Mouse (Mus musculus) c-Kit-positive CD71-positive TER-119-positive erythroid progenitor cells, embryonic 14.5 days (primary cell): ENCODE results near the gene Nav2.

Source experiments
- DNase-seq: peaks from one replicate; pipeline ENCODE4 v3.0.0-alpha.2; 2013; ENCODE audit warnings: low spot score

Nav2 gene

GRCm38 (mm10) chr7:49399314-49399713 lies 490.8 kb downstream of the Nav2 start:
- peak; percentile 49 for DNase-seq

DNA sequence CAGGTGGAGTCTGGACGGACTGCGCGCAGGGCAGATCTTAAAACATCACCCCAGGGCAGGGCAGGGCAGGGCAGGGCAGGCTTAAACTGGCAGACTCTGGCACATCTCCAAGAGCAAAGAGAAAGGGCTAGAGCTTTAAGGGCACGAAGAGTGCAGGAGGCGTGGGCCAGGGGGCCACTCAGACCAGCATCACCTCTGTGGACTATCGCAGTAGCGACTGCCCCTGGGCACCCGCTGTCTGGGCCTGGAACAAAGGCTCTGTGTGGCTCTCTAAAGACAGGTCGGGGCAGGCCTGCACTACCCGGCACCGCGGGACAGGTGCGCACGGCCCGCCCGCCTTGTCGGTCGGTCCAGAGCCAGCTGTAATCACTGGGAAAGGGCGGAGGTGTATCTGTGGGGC lies 491.9 kb downstream of the Nav2 start:
- no peak for DNase-seq

DNA sequence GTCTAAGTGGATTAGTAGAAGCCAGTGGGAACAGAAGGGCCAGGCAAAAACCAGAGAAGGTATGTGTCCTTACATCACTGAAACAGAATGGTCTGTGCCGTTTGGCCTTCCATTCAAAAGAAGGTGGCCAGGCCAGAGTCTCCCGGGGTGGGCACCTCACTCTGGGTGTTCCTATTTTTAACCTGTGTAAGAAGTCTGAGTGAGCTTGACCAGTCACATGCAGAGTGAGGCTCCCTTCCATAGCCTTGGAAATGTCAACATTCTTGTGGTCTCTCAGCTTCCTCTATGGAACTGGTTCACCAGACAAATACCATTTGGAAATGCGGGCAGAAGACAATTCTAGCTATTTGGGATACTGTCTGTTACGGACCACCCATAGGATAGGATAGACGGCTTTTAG lies 494.0 kb downstream of the Nav2 start:
- DNase-seq: no peak

DNA sequence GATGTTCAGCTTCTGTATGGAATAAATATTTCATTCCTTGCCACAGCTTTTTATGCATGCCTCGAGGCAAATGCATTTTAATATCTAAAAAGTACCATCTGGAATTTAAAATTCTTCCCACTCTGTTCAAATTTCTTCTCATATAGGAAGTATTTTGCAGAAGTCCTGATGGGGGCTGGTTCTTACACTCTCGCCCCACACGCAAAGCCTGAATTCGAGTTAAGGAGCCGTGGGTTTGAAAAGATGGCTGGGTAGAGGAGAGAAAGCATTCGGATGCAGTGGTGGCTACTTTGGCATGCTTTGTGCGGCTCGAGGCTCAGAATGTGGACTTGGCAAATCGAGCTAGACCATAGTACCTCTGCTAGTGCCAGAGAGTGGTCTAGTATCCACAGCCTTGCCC lies 499.2 kb downstream of the Nav2 start:
- no peak for DNase-seq

DNA sequence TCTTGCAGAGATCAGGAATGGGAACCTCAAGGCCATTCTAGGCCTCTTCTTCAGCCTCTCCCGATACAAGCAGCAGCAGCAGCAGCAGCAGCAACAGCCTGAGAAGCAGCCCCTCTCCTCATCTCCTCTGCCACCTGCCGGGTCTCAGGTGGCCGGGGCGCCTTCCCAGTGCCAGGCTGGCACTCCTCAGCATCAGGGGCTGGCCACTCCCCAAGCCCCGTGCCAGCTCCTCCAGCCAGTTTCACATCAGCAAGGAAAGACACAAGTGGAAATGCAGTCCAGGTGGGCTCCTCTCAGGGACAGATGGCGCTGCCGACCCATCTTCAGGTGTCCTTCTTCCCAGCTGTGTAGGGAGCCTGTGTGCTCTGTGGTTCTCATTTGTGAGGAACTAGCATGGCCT lies 500.1 kb downstream of the Nav2 start:
- no peak for DNase-seq

- DNase-seq: no peak
Measured at GRCm38 (mm10) chr7:49409265-49409664, 500.7 kb downstream of the Nav2 start.

DNA sequence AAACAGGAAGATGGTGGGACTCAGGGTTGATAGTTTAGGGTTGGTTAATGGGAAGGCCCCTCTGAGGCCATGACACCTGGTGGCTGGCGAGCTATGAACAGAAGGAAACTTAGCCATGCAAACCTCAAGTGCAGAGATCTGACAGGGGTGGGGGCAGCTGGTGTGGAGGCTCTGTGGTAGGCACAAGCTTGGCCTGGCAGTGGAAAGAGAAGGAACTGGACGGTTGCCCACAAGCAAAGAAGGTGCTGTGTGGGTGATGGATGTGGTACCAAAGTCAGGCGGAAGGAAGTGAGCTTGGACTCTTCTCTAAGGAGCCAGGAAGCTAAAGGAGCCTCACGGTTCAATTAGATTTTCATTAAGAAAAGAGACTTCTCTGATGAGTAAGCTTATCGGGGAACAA lies 501.7 kb downstream of the Nav2 start:
- no peak for DNase-seq

DNA sequence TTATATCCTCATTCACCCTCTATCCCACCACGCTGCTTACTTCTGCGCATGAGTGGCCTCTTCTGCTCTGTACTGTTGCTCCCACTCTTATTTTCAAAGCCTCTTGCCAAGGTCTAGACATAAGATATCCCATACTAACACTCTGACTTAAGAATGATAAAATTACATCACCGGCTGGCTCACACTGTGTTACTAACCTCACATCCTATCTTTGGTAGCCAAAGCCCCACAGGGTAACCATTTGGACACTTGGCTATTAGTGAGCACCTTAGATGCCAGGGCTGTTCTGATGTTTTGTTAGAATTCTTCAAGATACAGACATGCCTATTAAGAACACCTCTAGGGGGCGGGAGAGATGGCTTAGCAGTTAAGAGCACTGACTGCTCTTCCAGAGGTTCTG lies 502.4 kb downstream of the Nav2 start:
- DNase-seq: no peak

DNA sequence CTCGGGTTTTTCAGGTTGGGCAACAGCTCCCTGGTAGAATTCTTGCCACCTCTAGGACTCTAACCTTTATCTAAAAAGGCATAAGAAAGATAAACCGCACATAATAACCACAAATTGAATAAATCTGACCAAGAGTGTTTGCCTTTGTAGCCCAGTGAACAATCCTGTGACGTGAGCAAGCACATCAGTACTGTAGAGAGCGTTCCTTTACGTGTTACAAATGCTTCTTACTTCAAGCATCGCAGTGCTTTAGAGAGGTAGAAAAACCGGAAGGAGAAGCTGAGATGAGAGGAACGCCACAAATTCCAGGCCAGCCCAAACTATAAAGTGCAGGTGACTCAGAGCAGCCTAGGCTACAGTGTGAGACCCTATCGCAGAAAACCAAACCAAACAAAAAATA lies 503.3 kb downstream of the Nav2 start:
- DNase-seq: no peak

DNA sequence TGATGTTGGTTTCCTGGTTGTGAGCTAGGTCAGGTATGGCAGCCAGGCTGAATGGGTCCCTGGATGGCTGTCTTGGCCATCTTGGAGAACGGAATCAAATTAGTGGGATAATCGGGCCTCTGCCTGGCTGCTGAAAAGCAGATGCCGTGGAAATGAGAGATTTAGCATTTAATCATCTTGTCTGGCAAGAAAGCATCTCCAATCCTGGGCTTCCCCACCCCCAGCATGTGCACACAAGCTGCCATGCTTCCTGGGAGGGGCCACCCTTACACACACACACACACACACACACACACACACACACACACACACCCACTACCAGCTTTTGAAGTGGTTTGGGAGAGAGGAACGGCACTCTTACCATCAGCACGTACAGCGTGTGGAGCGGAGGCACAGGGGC lies 506.6 kb downstream of the Nav2 start:
- DNase-seq: no peak

GRCm38 (mm10) chr7:49415716-49416115 lies 507.2 kb downstream of the Nav2 start:
- no peak for DNase-seq

- no peak for DNase-seq
Measured at GRCm38 (mm10) chr7:49418841-49419240, 510.3 kb downstream of the Nav2 start.

DNA sequence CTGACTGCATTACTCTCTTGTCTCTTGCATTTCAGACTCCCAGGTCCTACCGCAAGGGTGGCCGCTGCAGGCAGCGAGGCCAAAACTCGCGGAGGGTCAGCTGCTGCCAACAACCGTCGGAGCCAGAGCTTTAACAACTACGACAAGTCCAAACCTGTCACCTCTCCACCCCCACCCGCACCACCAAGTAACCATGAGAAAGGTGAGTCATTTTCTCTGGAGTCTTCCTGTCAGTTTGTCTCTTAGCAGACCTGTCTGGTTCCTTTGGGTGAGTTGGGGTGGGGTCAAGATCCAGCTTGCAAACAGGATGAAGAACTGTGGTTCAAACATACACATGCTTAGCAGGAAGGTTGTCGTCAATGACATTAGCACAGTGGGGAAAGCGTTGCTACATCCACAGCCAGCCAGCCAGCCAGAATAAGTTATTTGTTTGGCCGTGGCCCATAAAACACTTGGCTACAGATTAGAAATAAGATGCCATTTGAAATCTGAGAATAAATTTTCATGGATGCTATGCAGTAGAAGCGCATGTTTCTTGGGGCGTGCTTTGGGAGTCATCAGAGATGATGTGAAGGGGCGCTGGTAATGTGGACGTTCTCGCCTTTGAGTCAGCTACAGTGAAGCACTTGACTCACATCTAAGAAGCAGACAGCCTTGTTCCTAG lies 511.8 kb downstream of the Nav2 start:
- DNase-seq: no peak

DNA sequence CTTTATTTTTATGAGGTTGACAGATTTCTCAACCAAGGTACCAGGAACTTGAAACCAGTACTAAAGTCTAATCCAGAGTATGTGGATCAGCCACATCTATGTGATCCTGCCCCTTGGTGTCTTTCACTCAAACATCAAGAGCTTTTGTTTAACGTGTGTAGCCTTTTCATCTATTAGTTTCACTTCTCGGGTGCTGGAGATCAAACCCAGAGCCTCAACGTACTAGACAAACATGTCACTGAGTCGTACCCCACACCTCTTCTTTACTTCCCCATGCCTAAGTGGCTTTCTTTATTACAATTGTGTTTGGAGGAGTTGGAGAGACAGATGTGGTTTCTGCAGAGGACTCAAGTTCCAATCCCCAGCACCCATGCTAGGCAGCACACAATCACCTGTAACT lies 512.7 kb downstream of the Nav2 start:
- DNase-seq: no peak

- DNase-seq: no peak
Measured at GRCm38 (mm10) chr7:49423943-49424342, 515.4 kb downstream of the Nav2 start.

DNA sequence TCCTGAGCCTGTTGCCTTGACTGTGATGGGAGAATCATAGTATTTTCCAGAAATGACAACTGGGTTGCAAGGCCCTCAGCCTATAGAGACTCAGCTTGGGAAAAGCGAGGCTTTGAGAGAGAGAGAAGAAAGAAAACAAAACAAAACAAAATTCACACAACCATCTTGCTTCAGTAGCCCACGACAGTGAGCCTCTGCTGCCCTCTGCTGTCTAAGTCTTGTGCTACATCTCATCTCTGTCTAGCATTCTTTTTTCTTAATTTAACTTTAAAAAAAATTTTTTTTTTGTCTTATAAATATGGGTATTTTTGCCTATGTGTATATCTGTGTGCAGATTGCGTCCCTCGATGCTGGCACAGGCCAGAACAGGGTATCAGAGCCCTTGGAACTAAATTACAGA lies 517.5 kb downstream of the Nav2 start:
- peak; percentile 15 for DNase-seq

DNA sequence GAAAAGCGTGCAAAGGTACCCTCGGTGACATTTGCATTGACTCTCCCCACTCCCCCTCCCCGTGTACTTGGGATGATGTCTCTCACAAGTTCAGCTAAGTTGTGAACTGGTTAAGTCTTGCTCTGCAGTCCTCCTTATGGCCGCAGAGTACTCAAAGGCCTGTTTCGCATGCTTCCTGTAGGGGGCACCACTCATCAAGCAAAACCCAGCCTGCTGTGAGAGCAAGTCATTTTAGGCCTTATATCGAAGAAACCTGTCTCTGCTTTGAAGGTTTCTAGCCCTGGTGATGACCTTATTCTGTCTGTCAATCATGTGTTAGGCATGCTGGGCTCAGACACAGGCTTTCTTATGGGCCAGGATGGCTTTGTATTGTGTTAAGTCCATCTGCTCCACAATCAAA lies 519.3 kb downstream of the Nav2 start:
- DNase-seq: no peak

- no peak for DNase-seq
Measured at GRCm38 (mm10) chr7:49428947-49429346, 520.4 kb downstream of the Nav2 start.

GRCm38 (mm10) chr7:49430808-49431207 lies 522.3 kb downstream of the Nav2 start:
- no peak for DNase-seq

- no peak for DNase-seq
Measured at GRCm38 (mm10) chr7:49433945-49434344, 525.4 kb downstream of the Nav2 start.

DNA sequence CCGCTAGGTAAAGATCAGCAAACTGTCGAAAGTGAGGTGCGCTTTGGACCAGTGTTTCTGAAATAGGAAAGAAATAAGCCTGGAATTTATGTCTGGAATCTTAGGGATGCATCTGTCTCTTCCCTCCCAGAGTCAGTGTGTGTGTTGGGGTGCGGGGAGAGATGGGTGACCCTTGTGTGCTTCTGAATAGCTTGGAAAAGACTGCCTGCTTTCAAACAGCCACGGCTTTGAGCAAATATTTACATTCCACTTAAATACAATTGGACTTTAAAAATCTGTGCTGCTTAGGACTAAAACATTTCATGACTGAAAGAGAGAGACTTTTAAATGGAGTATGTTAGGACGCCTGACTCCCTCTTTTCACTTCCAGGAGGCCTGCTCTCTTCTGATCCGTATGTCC lies 528.0 kb downstream of the Nav2 start:
- no peak for DNase-seq

- DNase-seq: no peak
Measured at GRCm38 (mm10) chr7:49437901-49438300, 529.4 kb downstream of the Nav2 start.

- peak; percentile 15 for DNase-seq
Measured at GRCm38 (mm10) chr7:49439136-49439535, 530.6 kb downstream of the Nav2 start.

- DNase-seq: no peak
Measured at GRCm38 (mm10) chr7:49440333-49440969, 531.9 kb downstream of the Nav2 start.
